Mouse (Mus musculus) embryonic fibroblast, embryonic 13.5 days (primary cell): ENCODE data around the gene 2700097O09Rik.

Source experiments
- CTCF ChIP-seq: IDR thresholded peaks from 2 replicates; pipeline ENCODE4 v1.5.1; 2011; ENCODE audit warnings: mild to moderate bottlenecking, control low read depth, low read length, moderate library complexity, borderline replicate concordance; ENCODE audit not compliant: insufficient read depth
- POLR2A ChIP-seq: IDR thresholded peaks from 2 replicates; pipeline ENCODE4 v1.6.1; 2011; ENCODE audit warnings: low read depth, mild to moderate bottlenecking, control low read depth, low read length, moderate library complexity

- no peak for TF ChIP-seq POLR2A
- no peak for TF ChIP-seq CTCF
These were observed 17.8 kb downstream of the 2700097O09Rik start for GRCm38 (mm10) chr12:55062141-55062540.
